Mouse (Mus musculus): ENCODE data around the gene Oaz3.

DNA sequence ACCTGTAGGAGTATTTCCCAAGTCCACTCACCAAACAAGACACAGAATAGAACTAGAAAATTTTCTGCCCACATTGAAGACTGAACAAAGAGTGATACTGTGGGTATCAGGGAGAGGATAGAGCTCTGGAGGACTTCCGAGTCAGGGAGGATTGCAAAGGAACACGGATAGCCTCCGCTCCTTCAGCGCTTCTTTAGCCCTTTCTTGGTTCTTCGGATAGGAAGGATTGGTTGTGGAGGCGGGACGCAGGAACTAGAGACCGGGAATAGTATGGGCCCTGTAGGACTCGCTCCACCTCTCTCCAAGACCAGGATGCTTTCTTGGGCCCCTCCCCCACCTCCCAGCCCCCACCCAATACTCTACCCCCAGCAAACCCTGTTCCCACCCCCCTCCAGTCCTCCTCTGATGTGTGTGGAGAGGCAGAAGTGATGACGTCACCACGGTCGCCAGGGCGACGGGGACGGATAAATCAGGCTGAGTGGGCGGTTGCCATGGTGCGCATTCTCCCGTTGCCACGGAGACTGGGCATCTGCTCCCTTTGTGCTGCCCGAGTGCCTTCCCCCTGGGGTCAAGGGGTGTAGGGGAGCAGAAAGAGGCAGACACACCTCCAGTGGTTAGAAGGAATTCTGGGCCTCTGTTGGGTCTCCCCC is 40.2 kb upstream of the Oaz3 start:
- TF ChIP-seq NANOG (IDR thresholded peaks at IDR 0.05; ENCODE audit: borderline replicate concordance, low read length) (no peak), CTCF (conservative IDR thresholded peaks at IDR 0.05; ENCODE audit: low read length) (no peak)

Data from E14TG2a.4 (cell line).